Mouse (Mus musculus): ENCODE results near the gene Peg10.

- TF ChIP-seq EP300 (IDR thresholded peaks at IDR 0.05; ENCODE audit: low read depth) (no peak), CTCF (IDR thresholded peaks at IDR 0.05; ENCODE audit: low read depth) (0 out of 2 replicates have a peak, but pooled peaks have one; percentile 12)
Observed at GRCm38 (mm10) chr6:4749091-4749490, 2.0 kb downstream of the Peg10 start.
